Mouse (Mus musculus) heart, postnatal 36 days (tissue): Measurements from ENCODE around the gene Sh3bp5. TPM values are rescaled to one million over a fixed set of nuclear protein-coding genes. Genes with fewer than 3 reads are reported as not detected.

Source experiments
- DNase-seq, 2 experiments: peaks; one replicate each; pipeline ENCODE4 v3.0.0; 2021 to 2022
- intact Hi-C: fragments of 180-260 bp; cut with DNase I; formaldehyde crosslinking; loops from one replicate; pipeline ENCODE4 v1.15.1; 2025
- total RNA-seq, 2 experiments: library from RNA; stranded (reverse); gene quantifications; 2 replicates each; pipeline ENCODE4 v1.2.3; 2021

Gene Sh3bp5
- total RNA-seq, 2 experiments from 2014 or later: 56.4 to 60.6 TPM

- intact Hi-C loops: no loop called here
- DNase-seq: no peak
Measured at GRCm38 (mm10) chr14:31367951-31368350, 67.9 kb downstream of the Sh3bp5 start.

DNA sequence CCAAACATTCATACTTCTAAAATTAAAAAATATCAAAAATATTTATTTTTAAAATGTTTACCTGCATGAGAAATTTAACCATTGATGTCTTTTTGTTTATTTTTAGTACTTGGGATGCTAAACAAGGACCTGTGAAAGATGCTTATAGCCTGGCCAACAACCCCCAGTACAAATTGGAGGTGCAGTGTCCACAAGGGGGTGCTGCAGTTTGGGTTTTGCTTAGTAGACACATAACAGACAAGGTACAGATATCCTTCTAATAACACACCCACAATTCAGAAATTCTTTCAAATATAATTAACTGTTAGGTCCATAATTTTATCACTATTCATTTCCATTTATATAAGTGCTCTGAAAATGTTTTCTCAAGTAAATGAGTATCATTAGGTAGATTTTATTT is 70.5 kb downstream of the Sh3bp5 start:
- intact Hi-C loops: loop anchor here (1.0 kb wide), 1 partner anchor 108 kb away; no protein-coding TSS in a partner anchor
- peak; percentile 75 to 81 for DNase-seq

DNA sequence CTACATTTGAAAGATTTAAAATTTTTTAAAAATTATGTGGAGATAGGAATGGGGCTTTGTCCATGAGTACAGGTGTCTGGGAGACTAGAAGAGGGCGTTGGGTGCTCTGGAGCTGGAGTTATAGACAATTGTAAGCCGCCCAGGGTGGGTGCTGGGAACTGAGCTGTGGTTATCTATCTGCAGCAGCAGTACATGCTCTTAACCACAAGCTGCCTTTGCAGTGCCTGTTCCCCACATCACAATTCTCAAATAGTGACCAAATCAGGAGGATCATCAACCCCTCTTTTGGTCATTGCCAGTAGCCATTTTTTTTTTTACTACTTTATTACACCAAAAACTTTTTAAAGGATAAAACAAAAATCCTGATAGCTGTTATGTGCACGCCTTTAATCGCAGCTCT is 71.3 kb downstream of the Sh3bp5 start:
- DNase-seq: no peak
- intact Hi-C loops: no loop called here

DNA sequence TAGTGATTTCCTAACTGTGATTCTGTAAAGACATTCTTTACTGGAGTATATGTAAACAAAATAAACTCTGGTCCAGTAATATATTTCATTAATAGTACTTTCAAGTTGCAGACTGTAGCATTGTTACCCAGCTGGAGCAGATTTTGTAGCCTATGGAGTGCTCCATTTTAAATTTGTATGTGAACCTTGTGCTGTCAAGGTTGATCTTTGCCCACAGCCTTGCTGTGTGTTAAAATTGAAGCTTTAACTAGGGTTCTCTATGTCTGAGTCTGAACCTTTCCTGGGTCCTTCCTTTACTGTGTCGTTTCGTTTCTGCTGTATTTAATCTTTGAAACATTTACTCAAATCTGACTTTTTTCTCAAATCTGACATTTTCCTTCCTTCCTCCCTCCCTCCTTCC is 73.6 kb downstream of the Sh3bp5 start:
- intact Hi-C loops: no loop called here
- no peak for DNase-seq

- intact Hi-C loops: no loop called here
- no peak for DNase-seq
Measured at GRCm38 (mm10) chr14:31345367-31345766, 90.5 kb downstream of the Sh3bp5 start.

GRCm38 (mm10) chr14:31343241-31343640 is 92.6 kb downstream of the Sh3bp5 start:
- no peak for DNase-seq
- intact Hi-C loops: no loop called here

DNA sequence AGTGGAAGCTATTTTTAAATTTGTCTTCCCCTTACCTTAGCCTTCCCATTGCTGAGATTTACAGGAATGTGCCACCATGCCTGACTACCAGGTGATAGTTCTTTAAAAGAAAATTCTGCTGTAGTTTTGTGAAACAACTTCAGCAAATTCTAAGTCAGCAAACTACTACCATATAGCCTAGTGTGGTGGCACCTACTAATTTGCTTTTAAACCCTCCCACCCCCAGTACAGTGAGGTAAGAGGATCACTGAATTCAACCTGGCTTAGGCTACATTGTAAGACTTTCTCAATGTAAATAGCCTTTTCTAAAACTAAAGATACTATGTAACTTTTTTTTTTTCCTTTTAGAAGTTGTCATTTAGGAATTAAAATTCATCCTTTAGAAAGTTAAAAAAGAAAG is 97.9 kb downstream of the Sh3bp5 start:
- intact Hi-C loops: loop anchor here (2.0 kb wide), 1 partner anchor 87 kb away; the partner anchor contains the start of genes Bap1 and Phf7

GRCm38 (mm10) chr14:31337406-31337805 is 98.5 kb downstream of the Sh3bp5 start:
- intact Hi-C loops: loop anchor here (2.0 kb wide), 1 partner anchor 87 kb away; the partner anchor contains the start of genes Bap1 and Phf7
- no peak for DNase-seq

More for the DNA sequence above, 97.9 kb downstream of the Sh3bp5 start:
- DNase-seq: no peak

- DNase-seq: peak; percentile 99
- intact Hi-C loops: loop anchor here (2.0 kb wide), 1 partner anchor 86 kb away; the partner anchor contains the start of genes Bap1 and Phf7
Measured at GRCm38 (mm10) chr14:31336369-31337155, 99.3 kb downstream of the Sh3bp5 start, which contains the start of gene Capn7. TSS of gene Capn7 (plus strand) at chr14:31336638.

GRCm38 (mm10) chr14:31335765-31336164 is 100.1 kb downstream of the Sh3bp5 start:
- DNase-seq: no peak
- intact Hi-C loops: loop anchor here (2.0 kb wide), 1 partner anchor 85 kb away; the partner anchor contains the start of genes Bap1 and Phf7

GRCm38 (mm10) chr14:31330957-31331356 is 104.9 kb downstream of the Sh3bp5 start:
- intact Hi-C loops: no loop called here
- no peak for DNase-seq

DNA sequence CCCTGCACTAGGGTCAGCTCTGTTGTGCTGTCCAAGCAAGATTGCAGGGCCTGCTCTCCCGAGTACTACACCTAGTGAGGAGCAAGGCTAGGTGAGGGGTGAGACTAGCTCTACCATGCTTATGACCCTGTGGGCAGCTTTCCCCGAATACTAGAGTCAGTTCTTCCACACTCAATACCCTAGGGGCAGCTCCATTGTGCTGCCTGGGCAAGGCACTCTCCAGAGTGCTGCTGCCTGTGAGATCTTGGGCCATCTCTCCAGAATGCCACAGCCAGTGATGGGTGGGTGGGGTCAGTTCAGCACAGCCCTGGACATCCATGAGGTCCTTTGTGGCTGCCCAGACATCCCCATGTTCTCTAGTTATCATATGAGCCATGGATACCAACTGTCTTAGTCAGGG is 106.1 kb downstream of the Sh3bp5 start:
- intact Hi-C loops: loop anchor here (5.0 kb wide), 1 partner anchor 112 kb away; the partner anchor contains the start of genes Nisch and Sema3g
- no peak for DNase-seq

DNA sequence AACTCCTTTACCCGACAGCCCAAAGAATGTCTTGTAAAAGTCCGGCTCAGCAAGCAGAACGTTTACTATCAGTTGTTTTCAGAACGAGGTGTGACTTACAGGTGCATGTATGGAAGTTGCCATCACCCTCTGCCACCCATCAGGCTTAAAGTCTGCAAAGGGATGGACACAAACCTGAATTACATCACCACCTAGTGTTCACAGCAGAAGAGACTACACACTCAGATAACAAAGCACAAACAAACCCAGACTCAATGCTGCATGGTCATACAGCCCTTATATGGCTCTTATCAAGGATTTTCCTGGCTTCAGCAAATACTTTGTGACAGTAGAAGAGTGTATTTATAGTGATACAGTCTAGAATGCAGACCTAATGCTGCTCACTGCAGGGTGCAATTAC is 108.2 kb downstream of the Sh3bp5 start:
- intact Hi-C loops: loop anchor here (1.0 to 5.0 kb wide), 2 partner anchors 55 to 110 kb away; partner anchors contain the start of genes Nisch and Sema3g
- DNase-seq: no peak

- intact Hi-C loops: loop anchor here (1.0 to 5.0 kb wide), 2 partner anchors 55 to 110 kb away; partner anchors contain the start of genes Nisch and Sema3g
- DNase-seq: no peak
Measured at GRCm38 (mm10) chr14:31327196-31327595, 108.7 kb downstream of the Sh3bp5 start.

DNA sequence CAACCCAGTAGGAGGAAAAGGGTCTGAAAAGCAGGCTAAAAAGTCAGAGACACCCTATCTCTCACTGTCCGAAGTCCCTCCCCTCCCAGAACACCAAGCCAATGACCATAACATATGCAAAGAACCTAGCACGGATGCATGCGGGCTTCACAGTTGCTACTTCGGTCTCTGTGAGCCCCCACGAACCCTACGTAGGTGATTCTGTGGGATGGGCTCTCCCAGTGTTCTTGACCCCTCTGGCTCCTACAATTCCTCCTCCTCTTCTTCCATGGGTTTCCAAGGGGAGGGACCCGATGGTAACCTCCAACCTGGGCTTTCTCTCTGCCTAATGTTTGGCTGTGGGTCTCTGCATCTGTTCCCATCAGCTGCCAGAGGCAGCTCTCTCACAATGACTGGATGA is 109.1 kb downstream of the Sh3bp5 start:
- no peak for DNase-seq
- intact Hi-C loops: loop anchor here (1.0 to 5.0 kb wide), 2 partner anchors 54 to 109 kb away; partner anchors contain the start of genes Nisch and Sema3g

GRCm38 (mm10) chr14:31325551-31325950 is 110.3 kb downstream of the Sh3bp5 start:
- intact Hi-C loops: loop anchor here (1.0 to 5.0 kb wide), 2 partner anchors 108 to 147 kb away; partner anchors contain the start of genes Nisch and Sema3g

DNA sequence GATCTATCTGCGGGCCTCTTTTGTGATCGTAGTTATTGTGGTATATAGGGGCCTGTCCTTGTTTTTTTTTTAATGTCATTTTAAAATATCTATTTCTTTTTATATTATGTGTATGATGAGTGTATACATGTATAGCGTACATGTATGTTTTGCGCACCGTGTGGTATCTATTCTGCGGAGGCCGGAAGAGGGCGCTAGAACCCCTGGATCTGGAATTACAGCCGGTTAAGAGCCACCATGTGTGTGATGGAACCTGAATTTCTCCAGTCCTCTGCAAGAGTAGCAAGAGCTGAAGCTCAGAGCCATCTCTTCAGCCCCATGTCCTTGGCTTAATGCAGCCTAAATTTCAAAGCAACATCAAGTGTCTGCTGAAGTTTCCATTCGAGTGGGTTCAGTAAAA is 111.0 kb downstream of the Sh3bp5 start:
- DNase-seq: peak in 1 of 2 experiments; percentile 21
- intact Hi-C loops: loop anchor here (1.0 to 5.0 kb wide), 2 partner anchors 108 to 147 kb away; partner anchors contain the start of genes Nisch and Sema3g

More at GRCm38 (mm10) chr14:31325551-31325950, 110.3 kb downstream of the Sh3bp5 start:
- no peak for DNase-seq

GRCm38 (mm10) chr14:31323849-31324792 is 111.8 kb downstream of the Sh3bp5 start, which contains the start of gene Dnah1:
TSS of gene Dnah1 (minus strand) at chr14:31323896.
- DNase-seq: peak; percentile 29 to 54
- intact Hi-C loops: no loop called here

DNA sequence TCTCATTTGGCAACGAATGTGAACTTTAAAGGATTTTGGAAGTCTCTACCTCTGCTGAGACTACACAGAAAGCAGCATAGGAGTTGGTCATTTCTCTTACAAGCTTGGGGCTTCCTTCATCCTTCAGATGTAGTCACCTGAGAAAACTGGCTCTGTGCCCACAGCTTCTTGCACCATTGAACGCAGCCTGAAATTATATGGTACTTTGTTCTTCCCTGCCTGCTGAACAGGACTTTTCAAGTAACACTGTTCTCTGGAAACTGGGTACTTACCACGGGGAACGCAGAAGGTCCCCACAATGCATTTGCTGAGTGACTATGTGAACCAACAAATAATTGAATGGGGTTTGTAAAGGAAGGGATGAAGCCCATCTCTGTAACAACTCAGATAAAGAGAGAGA is 112.7 kb downstream of the Sh3bp5 start:
- DNase-seq: no peak
- intact Hi-C loops: no loop called here

DNA sequence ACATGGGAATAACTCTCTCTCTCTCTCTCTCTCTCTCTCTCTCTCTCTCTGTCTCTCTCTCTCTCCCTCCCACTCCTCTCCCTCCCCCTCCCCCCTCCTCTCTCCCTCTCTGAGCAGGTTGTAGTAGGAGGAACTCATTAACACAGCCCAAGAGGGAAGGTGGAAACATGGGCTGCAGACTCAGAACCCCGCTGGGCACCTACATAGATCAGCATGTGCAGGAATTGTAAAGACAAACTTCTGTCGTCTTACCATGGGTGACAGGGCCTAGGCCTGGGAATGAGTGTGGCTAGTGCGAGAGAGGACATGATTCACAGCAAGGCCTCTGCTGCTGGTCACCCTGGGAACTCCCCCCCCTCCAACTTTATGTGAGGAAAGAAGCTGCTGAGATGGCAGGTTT is 113.7 kb downstream of the Sh3bp5 start:
- no peak for DNase-seq
- intact Hi-C loops: no loop called here
